Mouse (Mus musculus) embryonic facial prominence, embryonic 15.5 days (tissue): ENCODE measurements around the gene 1110017D15Rik. TPM values are rescaled to one million over a fixed set of nuclear protein-coding genes. Genes with fewer than 3 reads are reported as not detected.

Source experiments
- ATAC-seq: fragments of 200-750 bp; cut with Nextera tagmentation; 2 replicates; pipeline ENCODE4 v1.8.0; 2017; ENCODE audit warnings: low read depth, moderate TSS enrichment; ENCODE audit not compliant: insufficient number of reproducible peaks, low FRiP score, low TSS enrichment
- H3K27ac ChIP-seq: fragments of 300-500 bp; sonication (generic); replicated peaks from 2 replicates; pipeline ENCODE4 v1.5.1; 2015; ENCODE audit warnings: mild to moderate bottlenecking, inconsistent platforms
- H3K27me3 ChIP-seq: fragments of 300-500 bp; sonication (generic); 2 replicates; pipeline ENCODE4 v1.6.1; 2015; ENCODE audit warnings: inconsistent platforms
- H3K36me3 ChIP-seq: fragments of 300-500 bp; sonication (generic); 2 replicates; pipeline ENCODE4 v1.6.1; 2015; ENCODE audit warnings: mild to moderate bottlenecking, inconsistent platforms
- H3K4me1 ChIP-seq: fragments of 300-500 bp; sonication (generic); 2 replicates; pipeline ENCODE4 v1.6.1; 2015; ENCODE audit warnings: inconsistent platforms
- H3K4me2 ChIP-seq: fragments of 300-500 bp; sonication (generic); replicated peaks from 2 replicates; pipeline ENCODE4 v1.6.1; 2015; ENCODE audit warnings: mild to moderate bottlenecking, inconsistent platforms
- H3K4me3 ChIP-seq: fragments of 300-500 bp; sonication (generic); replicated peaks from 2 replicates; pipeline ENCODE4 v1.5.1; 2015; ENCODE audit warnings: mild to moderate bottlenecking, inconsistent platforms
- H3K9ac ChIP-seq: fragments of 300-500 bp; sonication (generic); 2 replicates; pipeline ENCODE4 v1.6.1; 2015; ENCODE audit warnings: inconsistent platforms
- H3K9me3 ChIP-seq: fragments of 300-500 bp; sonication (generic); replicated peaks from 2 replicates; pipeline ENCODE4 v1.6.1; 2016; ENCODE audit warnings: inconsistent platforms
- WGBS: fragments of 180-500 bp; shearing (Covaris S2); methylation state at CpG from one replicate; pipeline ENCODE4 v1.1.7; 2015; 5-methylcytosine and 5-hydroxymethylcytosine counted together
- polyA plus RNA-seq: library from polyadenylated mRNA; unstranded; fragments of >200 nt; fragmentation: Nextera tagmentation; extraction: Ambion mirVana; gene quantifications from 2 replicates; pipeline ENCODE4 v1.2.1, GENCODE M21; 2015

The 1110017D15Rik gene
- polyA plus RNA-seq: 15.1 and 31.4 TPM in 2 replicates

GRCm38 (mm10) chr4:41517233-41517632, at the start of gene 1110017D15Rik:
1110017D15Rik (minus strand) TSS chr4:41517333.
- no peak for ATAC-seq
- peaks cover 4% of the 10 kb centered on the region; the same call in 1 of the 2 replicates for H3K27me3 ChIP-seq
- WGBS: 78% methylated on average over 2 of the region's 2 CpGs
- no peak within 1 kb of the TSS for H3K27ac ChIP-seq
- no peaks in the 10 kb centered on the region for H3K36me3 ChIP-seq
- no peak within 1 kb of the TSS for H3K4me2 ChIP-seq
- no peaks in the 10 kb centered on the region for H3K9me3 ChIP-seq
- no peak within 1 kb of the TSS for H3K4me3 ChIP-seq
- peaks cover 8% of the 10 kb centered on the region for H3K4me1 ChIP-seq
- H3K9ac ChIP-seq: no peak within 1 kb of the TSS

- no peak for ATAC-seq
- Histone ChIP-seq H3K9ac (no peak overlapping the region), H3K27me3 (peaks cover 15% of the 10 kb centered on the region), H3K9me3 (no peaks in the 10 kb centered on the region), H3K4me1 (peaks cover 21% of the 10 kb centered on the region), H3K27ac (no peak overlapping the region), H3K4me2 (no peak overlapping the region), H3K36me3 (no peaks in the 10 kb centered on the region), H3K4me3 (no peak overlapping the region)
- WGBS: 14% methylated on average over 3 of the region's 3 CpGs
Measured at GRCm38 (mm10) chr4:41566123-41566522, 49.0 kb upstream of the 1110017D15Rik start.

- H3K27me3 ChIP-seq: peaks cover 10% of the 10 kb centered on the region; the same call in 1 of the 2 replicates
- no peak overlapping the region for H3K4me2 ChIP-seq
- H3K9ac ChIP-seq: no peak overlapping the region
- no peak for ATAC-seq
- peaks cover 13% of the 10 kb centered on the region for H3K4me1 ChIP-seq
- no peak overlapping the region for H3K4me3 ChIP-seq
- H3K27ac ChIP-seq: no peak overlapping the region
- 85% methylated on average over 5 of the region's 5 CpGs for WGBS
- H3K9me3 ChIP-seq: no peaks in the 10 kb centered on the region
- H3K36me3 ChIP-seq: no peaks in the 10 kb centered on the region
Measured at GRCm38 (mm10) chr4:41563297-41563696, 46.2 kb upstream of the 1110017D15Rik start.

GRCm38 (mm10) chr4:41557092-41557491, 40.0 kb upstream of the 1110017D15Rik start:
- Histone ChIP-seq H3K27ac (no peak overlapping the region), H3K4me2 (no peak overlapping the region), H3K9me3 (no peaks in the 10 kb centered on the region), H3K36me3 (no peaks in the 10 kb centered on the region), H3K9ac (no peak overlapping the region), H3K4me3 (no peak overlapping the region), H3K27me3 (no peaks in the 10 kb centered on the region), H3K4me1 (peaks cover 23% of the 10 kb centered on the region; the same call in 1 of the 2 replicates)
- 53% methylated on average over 3 of the region's 3 CpGs for WGBS
- no peak for ATAC-seq

GRCm38 (mm10) chr4:41556311-41556953, 39.3 kb upstream of the 1110017D15Rik start:
- ATAC-seq: no peak
- Histone ChIP-seq H3K4me2 (no peak overlapping the region), H3K27ac (no peak overlapping the region), H3K27me3 (no peaks in the 10 kb centered on the region), H3K4me3 (no peak overlapping the region), H3K36me3 (no peaks in the 10 kb centered on the region), H3K4me1 (peaks cover 23% of the 10 kb centered on the region; the same call in 1 of the 2 replicates), H3K9me3 (no peaks in the 10 kb centered on the region), H3K9ac (no peak overlapping the region)
- 40% methylated on average over 5 of the region's 5 CpGs for WGBS

GRCm38 (mm10) chr4:41554994-41555663, 38.0 kb upstream of the 1110017D15Rik start:
- H3K4me1 ChIP-seq: peaks cover 23% of the 10 kb centered on the region; the same call in 1 of the 2 replicates
- no peak overlapping the region for H3K9ac ChIP-seq
- ATAC-seq: peak; percentile 32; the same call in 1 of the 2 replicates
- 58% methylated on average over 14 of the region's 14 CpGs for WGBS
- H3K27ac ChIP-seq: peak overlapping the region; percentile 60; the same call in 1 of the 2 replicates
- H3K4me3 ChIP-seq: no peak overlapping the region
- H3K4me2 ChIP-seq: no peak overlapping the region
- no peaks in the 10 kb centered on the region for H3K9me3 ChIP-seq
- no peaks in the 10 kb centered on the region for H3K36me3 ChIP-seq
- H3K27me3 ChIP-seq: no peaks in the 10 kb centered on the region

GRCm38 (mm10) chr4:41553116-41553515, 36.0 kb upstream of the 1110017D15Rik start:
- Histone ChIP-seq H3K4me3 (no peak overlapping the region), H3K27ac (no peak overlapping the region), H3K36me3 (no peaks in the 10 kb centered on the region), H3K9ac (no peak overlapping the region), H3K9me3 (no peaks in the 10 kb centered on the region), H3K4me2 (no peak overlapping the region), H3K27me3 (no peaks in the 10 kb centered on the region), H3K4me1 (peaks cover 23% of the 10 kb centered on the region; the same call in 1 of the 2 replicates)
- no peak for ATAC-seq
- WGBS: 46% methylated on average over 11 of the region's 11 CpGs

- no peak for ATAC-seq
- WGBS: 18% methylated on average over 6 of the region's 6 CpGs
Measured at GRCm38 (mm10) chr4:41552529-41552928, 35.4 kb upstream of the 1110017D15Rik start.

GRCm38 (mm10) chr4:41547086-41547485, 30.0 kb upstream of the 1110017D15Rik start:
- Histone ChIP-seq H3K36me3 (no peaks in the 10 kb centered on the region), H3K9ac (no peak overlapping the region), H3K4me3 (no peak overlapping the region), H3K4me1 (peaks cover 11% of the 10 kb centered on the region; the same call in 1 of the 2 replicates), H3K27ac (no peak overlapping the region), H3K9me3 (no peaks in the 10 kb centered on the region), H3K4me2 (no peak overlapping the region), H3K27me3 (no peaks in the 10 kb centered on the region)
- WGBS: 77% methylated on average over 1 of the region's 1 CpGs
- no peak for ATAC-seq

More at GRCm38 (mm10) chr4:41552529-41552928, 35.4 kb upstream of the 1110017D15Rik start:
- H3K27ac ChIP-seq: no peak overlapping the region
- no peak overlapping the region for H3K4me3 ChIP-seq
- no peaks in the 10 kb centered on the region for H3K9me3 ChIP-seq
- no peaks in the 10 kb centered on the region for H3K27me3 ChIP-seq
- no peaks in the 10 kb centered on the region for H3K36me3 ChIP-seq
- H3K4me2 ChIP-seq: no peak overlapping the region
- no peak overlapping the region for H3K9ac ChIP-seq
- H3K4me1 ChIP-seq: peaks cover 23% of the 10 kb centered on the region; the same call in 1 of the 2 replicates

- Histone ChIP-seq H3K4me1 (peaks cover 14% of the 10 kb centered on the region; the same call in 1 of the 2 replicates), H3K36me3 (no peaks in the 10 kb centered on the region), H3K9me3 (no peaks in the 10 kb centered on the region), H3K4me2 (no peak overlapping the region), H3K4me3 (no peak overlapping the region), H3K9ac (no peak overlapping the region), H3K27ac (no peak overlapping the region), H3K27me3 (no peaks in the 10 kb centered on the region)
- 14% methylated on average over 8 of the region's 8 CpGs for WGBS
- 0 out of 2 replicates have a peak, but pooled peaks have one; percentile 15 for ATAC-seq
Measured at GRCm38 (mm10) chr4:41545985-41546384, 28.9 kb upstream of the 1110017D15Rik start.

GRCm38 (mm10) chr4:41542136-41542535, 25.0 kb upstream of the 1110017D15Rik start:
- Histone ChIP-seq H3K4me3 (no peak overlapping the region), H3K27me3 (no peaks in the 10 kb centered on the region), H3K27ac (no peak overlapping the region), H3K9me3 (no peaks in the 10 kb centered on the region), H3K4me1 (peaks cover 22% of the 10 kb centered on the region), H3K36me3 (no peaks in the 10 kb centered on the region), H3K9ac (no peak overlapping the region), H3K4me2 (no peak overlapping the region)
- WGBS: 31% methylated on average over 8 of the region's 8 CpGs
- ATAC-seq: no peak
